Mouse (Mus musculus): ENCODE data around the gene Utp6.

The Utp6 gene

DNA sequence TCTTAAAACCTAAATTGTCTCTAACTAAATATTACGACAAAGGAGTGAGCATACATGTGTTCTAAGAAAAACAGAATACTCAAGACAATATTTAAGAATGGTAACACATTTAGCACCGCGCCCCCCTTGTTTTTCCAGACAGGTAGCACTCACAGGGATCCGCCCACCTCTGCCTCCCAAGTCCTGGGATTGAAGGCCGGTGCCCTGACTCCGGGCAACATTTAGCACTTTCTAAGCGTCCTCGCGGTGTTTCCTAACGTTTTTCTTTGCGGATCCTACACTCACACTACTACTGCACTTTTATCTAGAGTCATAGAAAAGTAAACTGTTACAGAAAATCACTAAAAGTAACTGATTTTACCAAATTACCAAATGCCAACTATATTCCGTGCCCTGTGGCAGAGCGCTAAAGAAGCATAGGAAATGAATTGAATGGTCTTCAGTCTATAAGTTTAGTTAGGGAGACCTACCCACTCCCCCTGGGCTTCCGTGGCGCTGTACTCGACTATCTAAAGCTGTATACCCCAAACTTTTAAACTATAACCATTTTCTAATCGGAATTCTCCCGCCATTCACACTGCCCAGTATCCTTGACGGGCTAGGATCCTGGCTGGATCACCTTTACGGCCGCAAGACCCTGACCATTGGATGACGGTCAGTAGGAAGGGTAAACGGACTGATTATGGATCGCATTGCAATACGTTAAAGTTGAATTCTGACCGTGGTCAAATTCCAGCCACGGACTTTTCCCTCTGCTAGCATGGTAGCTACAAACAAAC is 655 bp downstream of the Utp6 start:
- DNase-seq, result peak; percentile 14

GRCm38 (mm10) chr11:79947265-79947664 is 14.9 kb downstream of the Utp6 start:
- no peak for DNase-seq

DNA sequence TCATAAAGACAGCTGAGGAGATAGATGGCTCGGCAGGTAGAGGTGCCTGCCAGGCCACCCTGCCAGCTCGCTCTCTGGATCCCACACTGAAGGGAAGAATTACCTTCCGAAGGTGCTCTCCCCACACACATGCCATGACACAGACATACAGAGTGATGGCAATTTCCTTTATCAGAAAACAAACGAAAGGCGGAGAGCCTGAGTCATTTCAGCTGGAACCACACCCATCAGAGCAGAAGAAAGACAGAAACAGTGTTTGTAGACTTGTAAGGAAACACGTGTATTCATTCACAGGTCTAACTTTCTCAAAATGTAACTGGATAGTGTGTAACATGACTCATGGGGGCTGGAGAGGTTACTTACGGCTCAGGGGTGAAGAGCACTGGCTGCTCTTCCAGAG is 18.6 kb downstream of the Utp6 start:
- DNase-seq, result no peak

GRCm38 (mm10) chr11:79943136-79943535 is 19.1 kb downstream of the Utp6 start:
- DNase-seq, result no peak

DNA sequence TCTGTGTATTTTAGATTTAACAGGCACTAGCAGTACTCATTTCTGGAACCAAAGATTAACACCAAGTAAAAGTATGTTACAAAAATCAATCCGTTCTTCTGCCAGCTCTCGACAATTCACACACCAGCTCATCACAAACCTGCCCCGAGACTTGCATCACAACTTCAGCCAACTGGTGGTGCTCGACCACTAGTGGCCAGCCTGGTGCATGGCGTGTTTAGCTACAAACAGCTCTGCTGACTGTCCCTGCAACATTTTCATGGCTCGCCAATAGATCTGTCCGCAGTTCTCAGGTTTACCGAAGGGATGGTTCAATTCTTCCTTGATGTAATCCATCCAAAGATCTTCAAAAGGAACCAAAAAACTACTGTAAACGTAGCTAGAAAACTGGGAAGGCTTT is 26.4 kb downstream of the Utp6 start:
- DNase-seq, result no peak

- DNase-seq, result no peak
These were observed 39.4 kb downstream of the Utp6 start for GRCm38 (mm10) chr11:79922766-79923165.

DNA sequence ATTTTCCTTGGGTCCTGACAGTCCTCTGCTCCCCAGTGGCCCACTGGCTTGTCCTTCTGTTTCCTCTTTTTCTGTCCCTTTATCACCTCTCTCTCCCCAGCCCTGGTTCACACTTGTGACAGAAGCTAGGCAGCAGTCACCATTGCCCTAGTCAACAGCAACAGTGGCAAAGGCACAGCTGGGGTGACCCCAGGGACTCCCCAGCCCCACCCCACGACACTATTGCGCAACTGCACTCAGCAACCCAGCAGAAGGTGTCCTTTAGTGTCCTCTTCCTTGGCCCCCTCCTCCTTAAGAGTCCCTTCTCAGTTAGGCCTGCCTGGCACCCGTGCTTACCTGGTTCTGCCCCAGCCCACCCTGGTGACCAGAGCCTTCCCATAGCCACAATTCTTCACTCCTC is 40.0 kb downstream of the Utp6 start:
- DNase-seq, result no peak

GRCm38 (mm10) chr11:79920505-79921025 is 41.6 kb downstream of the Utp6 start:
- DNase-seq, result no peak

GRCm38 (mm10) chr11:79919685-79920504 is 42.3 kb downstream of the Utp6 start:
- peak; percentile 76 for DNase-seq

DNA sequence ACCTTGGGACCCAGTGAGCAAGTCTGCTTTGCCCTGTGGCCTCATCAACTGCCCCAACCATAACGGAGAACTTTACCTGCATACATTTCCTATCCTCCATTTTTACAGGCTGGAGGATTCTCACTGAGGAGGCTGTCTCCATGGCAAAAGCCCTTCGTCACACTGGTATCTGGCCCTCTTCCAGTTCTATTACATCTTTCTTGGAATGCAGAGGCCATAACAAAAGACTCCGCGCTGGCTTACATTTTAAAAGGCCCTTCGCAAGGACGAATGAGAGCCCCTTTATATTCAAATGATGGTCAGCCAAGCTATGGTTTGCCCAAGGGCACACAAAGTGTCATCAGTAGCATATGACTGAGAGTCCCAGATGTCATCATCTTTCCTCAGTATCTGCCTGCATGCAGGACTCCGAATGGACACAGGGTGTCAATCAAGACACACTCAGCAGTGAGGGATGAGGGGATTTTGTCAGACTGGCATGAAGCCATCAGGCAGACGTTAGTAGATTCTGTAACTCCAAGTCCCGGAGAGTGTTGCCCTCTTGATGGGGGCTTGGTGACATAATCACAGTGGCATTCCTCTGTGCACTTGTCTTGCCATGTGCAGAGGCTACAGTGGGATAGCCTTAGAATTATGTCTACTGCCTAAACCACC is 46.4 kb downstream of the Utp6 start:
- no peak for DNase-seq

GRCm38 (mm10) chr11:79908600-79909483 is 53.3 kb downstream of the Utp6 start:
- DNase-seq, result peak; percentile 94

DNA sequence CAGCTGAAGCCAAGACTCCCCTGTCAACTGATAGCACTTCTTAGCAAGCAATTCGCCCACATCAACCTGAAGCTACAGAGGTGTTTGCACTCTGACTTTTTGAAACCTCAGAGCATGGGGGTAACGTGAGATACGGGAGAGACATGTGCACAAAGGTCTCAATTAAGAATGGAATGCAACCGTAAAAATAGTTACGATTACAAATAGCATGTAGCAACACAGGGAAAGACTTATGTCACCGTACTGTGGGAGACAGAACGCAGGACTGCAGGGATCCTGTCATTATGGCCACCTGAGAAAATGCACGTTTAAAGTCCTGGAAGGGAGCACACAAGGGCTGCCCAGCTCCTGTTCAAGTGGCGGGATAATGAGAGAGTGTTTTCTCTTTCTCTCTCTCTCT is 55.3 kb downstream of the Utp6 start:
- DNase-seq, result no peak

DNA sequence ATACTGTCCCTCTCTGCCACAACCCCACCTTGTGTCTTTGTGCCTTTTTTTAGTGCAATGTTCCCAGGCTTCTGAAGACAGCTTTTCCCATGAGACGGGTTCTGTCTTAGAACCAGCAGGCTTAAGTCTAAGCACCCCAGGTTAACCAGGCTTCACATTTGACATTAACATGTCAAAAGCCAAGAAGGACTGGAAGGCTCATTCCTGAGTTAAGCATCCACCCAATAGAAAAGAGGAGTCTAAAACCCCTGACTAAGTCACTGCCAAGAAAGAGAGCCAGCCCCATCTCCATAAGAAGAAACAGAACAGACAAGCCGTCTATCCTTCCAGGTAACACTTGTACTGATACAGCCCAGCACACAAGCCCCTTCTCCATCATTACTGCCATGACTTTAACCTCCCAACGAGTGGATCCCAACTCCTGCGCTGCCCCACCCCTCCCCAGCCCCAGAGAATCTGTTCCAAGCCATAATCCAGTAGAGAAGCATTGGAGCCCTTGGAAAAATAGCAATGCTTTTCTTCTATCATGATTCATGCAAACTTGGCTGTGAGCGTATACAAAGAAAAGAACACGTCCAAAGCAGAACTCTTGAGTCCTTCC is 59.2 kb downstream of the Utp6 start:
- no peak for DNase-seq

- DNase-seq, result no peak
These were observed 61.0 kb downstream of the Utp6 start for GRCm38 (mm10) chr11:79901146-79901545.

DNA sequence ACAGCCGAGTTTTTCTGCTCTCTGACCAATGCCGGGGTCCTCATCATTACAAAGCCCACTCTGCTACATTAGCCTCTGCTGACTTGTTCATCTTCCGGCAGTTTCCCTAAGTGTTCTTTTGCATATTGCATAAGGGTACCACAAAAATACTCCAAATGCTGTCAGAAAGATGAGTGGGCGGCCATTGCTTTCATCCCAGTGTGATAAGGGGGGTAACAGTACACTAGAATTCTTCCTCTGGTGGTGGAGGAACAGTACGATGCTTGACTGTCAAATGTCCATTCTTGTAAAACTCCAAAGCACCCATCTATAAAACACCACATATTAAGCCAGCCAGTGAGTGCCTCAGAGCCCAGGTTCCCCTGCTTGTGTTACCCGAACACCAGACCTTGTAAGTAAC is 69.9 kb downstream of the Utp6 start:
- DNase-seq, result no peak

GRCm38 (mm10) chr11:79890822-79891221 is 71.4 kb downstream of the Utp6 start:
- DNase-seq, result no peak

DNA sequence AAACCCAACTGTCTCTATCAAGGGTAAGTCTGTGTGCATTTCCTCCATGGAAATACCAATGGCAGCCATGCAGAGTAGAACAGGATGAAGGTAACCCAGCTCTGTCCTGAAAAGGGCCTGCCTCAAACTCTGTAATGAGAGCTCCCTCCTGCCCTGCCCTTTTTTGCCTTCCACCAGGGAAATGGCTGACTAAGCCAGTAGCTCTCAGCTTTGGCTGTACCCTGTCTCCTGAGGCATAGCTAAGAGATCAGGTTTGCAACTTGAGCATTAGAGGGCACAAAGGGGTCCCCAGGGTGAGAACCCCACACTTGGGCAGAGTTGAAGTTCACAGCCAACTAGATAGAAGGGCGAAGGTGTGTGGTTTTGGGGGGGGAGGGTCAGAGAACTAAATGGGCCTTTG is 75.2 kb downstream of the Utp6 start:
- DNase-seq, result no peak

DNA sequence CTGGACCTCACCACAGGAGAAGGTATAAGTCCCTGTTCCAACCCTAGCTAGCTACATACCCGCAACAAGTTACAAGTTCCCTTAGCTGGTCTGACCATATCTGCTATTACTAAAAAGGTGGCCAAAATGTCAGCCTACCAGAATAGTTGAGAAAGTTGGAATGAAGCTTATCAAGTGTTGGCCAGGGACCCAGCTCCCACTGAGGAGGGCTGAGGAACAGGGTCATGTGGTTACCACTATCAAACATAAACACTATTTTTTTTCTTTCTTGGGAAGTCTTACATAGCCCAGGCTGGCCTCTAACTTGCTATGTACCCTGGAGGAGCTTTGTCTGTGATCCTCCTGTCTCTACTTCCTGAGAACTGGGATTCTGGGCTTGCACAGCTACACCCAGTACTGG is 75.8 kb downstream of the Utp6 start:
- DNase-seq, result no peak

GRCm38 (mm10) chr11:79885713-79886393 is 76.3 kb downstream of the Utp6 start:
- no peak for DNase-seq

GRCm38 (mm10) chr11:79884784-79885183 is 77.4 kb downstream of the Utp6 start:
- no peak for DNase-seq

All from cerebellum, adult 11-12 months (tissue).